Mouse (Mus musculus) B cell, adult 62 days (primary cell): ENCODE measurements around the gene Vmn1r30. TPM values are rescaled to one million over a fixed set of nuclear protein-coding genes. Genes with fewer than 3 reads are reported as not detected.

ENCODE experiments used
- total RNA-seq: library from RNA; stranded (reverse); gene quantifications from 4 replicates; pipeline ENCODE4 v1.2.4, GENCODE M21; 2023

The Vmn1r30 gene
- not detected in 4 replicates for total RNA-seq

GRCm38 (mm10) chr6:58443285-58443684, at the start of gene Vmn1r30:
Gene Vmn1r30 (minus strand): TSS chr6:58443385.

GRCm38 (mm10) chr6:58475230-58475629, 32.0 kb upstream of the Vmn1r30 start, which contains the start of gene Vmn1r31:
Gene Vmn1r31 (minus strand): TSS chr6:58475330.

Other genes starting within 250 kb of the Vmn1r30 start
- gene Vmn1r27, start 224.6 kb downstream of the Vmn1r30 start, total RNA-seq, result not detected in 4 replicates
- not detected in 4 replicates for gene Vmn1r28, start 181.3 kb downstream of the Vmn1r30 start, total RNA-seq
- gene Vmn1r29, start 141.8 kb downstream of the Vmn1r30 start, total RNA-seq, result not detected in 4 replicates
- gene Vmn1r31, start 31.9 kb upstream of the Vmn1r30 start, total RNA-seq, result not detected in 4 replicates
- gene Abcg2, start 141.1 kb upstream of the Vmn1r30 start, total RNA-seq, result 0.49 to 3.2 TPM (median 0.93 TPM) in 4 replicates